Mouse (Mus musculus): ENCODE data around the gene Oser1.
"Not testable (repeated sequence)": the region's sequence is repeated elsewhere in the genome, so short reads cannot be mapped to it uniquely, and the experiment has no call there.

The Oser1 gene

DNA sequence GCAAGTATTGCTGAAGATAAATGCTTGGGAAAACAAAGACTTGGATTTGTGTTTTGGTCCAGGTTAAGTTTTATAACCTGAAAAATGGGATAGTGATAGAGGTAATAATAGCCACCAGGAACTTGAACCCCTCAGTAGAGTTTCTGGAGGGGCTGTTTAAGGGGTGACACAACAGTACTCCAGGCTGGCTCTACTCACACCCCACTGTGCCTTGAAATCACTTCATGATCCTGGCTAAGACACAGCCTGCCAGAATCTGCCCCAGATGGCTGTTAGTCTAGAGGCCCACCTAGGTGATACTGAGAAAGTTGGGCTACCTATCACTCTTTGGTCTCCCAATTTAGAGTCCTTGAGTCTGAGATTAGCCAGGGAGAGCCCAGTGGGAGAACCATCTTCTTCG, 15.0 kb upstream of the Oser1 start:
- no peak for DNase-seq

DNA sequence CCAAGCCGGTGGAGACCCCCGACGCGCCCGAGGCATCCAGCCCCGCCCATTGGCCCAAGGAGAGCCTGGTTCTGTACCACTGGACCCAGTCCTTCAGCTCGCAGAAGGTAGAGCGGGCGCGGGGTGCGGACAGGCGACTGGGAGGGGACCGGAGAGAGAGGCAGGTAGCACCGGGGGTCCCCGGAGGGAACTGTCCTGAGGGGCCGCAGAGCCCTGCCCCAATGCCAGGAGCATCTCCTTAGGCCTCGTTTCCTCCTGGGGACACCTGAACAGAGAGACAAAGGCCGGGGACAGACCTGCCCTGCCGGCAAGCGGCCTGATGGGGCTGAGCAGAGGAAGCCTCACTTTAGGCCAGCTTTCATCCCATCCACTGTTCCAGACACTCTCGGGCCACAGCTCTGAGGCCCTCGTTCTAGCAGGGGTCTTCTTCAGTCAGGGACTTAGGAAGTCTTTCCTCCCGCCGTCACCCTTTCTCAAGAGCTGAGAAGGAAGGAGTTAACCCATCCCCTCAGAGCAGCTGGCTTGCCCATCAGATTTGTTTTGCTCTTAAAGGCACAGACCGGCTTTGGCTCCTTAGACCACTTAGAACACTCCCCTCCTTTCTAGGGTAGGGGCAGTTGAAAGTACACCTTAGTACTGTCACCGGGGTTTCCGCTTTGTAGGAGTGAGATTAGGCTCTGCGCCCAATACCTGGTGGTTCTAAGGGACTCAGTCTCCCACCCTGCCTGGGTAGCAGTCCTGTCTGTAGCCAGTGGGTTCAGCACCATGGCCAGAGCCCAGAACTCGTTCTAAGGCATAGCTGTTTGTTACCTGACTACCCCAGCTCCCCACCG, 14.3 kb upstream of the Oser1 start:
- peak; percentile 3 for DNase-seq

DNA sequence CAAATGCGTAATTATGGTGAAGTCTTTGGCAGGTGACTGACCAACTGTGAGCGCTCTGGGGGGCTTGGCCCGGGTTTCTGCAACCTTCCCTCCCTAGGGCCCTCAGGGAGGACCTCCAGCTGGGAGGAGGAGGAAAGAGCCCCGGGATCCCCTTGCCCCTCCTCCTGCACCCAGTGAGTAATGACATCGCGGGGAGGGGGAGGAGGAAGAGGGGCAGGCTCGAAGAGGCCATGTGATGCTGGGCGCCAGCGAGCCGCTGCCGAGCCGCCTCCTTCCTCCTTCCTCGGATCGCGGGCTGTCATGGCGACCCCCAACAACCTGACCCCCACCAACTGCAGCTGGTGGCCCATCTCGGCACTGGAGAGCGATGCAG, 13.7 kb upstream of the Oser1 start, which contains the start of gene Gdap1l1:
Gene Gdap1l1, plus strand, starts transcription at position 231 of the 373 bp plus-strand sequence.
- DNase-seq = no peak

DNA sequence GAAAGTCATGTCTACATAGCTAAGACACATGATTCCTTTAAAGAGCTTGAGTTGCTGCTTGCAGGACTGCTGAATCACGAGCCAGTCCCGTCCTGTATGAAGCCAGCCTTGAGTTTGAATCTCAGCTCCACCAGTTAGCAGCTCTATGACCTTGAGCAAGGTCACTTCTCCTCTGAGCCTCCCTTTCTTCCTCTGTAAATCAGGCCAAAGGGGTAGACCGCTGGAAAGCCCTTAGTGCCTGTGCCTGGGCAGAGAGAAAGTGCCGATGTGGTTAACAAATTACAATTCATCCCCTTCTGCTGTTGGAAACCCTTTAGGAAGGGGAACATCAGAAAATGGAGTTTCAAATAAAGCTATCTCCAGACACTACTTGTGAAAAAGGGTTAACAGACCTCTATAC, 13.3 kb upstream of the Oser1 start:
- DNase-seq = no peak

DNA sequence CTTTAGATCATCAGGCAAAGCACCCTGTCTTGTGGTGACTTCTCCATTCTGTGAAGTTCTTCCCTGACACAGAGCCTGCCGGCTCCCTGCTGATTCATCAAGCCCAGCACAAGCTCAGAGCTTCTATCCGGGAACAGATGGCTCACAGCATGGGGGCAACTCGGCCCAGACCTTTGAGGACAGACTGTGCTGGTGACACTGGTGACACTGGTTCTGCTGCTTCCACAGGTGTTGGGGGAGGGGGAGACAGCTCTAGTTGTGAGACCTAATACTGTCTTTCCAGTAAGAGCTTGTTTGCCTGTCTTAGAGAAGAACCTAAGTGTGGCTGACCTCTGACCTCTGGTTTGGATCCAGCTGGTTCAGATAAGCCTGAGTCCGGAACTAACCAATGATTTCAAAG, 9.5 kb upstream of the Oser1 start:
- no peak for DNase-seq

DNA sequence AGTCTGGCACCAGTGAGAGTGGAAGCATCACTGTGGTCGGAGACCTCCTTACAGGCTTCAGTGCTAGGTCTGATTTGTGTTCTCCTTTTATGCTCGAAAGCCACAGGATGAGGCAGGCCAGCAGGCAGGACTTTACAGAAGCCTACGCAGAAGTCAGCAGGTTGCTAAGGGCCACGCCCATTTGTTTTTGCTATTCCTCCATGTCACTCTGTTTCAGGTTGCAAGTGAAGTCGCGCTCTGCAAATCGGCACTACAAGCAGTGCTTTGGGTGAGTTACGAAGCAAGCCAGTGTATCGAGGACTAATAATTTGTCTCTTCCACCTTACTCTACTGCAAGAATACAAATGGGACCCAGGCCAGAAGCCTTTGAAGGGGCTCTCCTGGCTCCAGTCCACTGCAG, 6.8 kb upstream of the Oser1 start:
- DNase-seq = no peak

GRCm38 (mm10) chr2:163428346-163429011, 4.0 kb upstream of the Oser1 start:
- DNase-seq = no peak

DNA sequence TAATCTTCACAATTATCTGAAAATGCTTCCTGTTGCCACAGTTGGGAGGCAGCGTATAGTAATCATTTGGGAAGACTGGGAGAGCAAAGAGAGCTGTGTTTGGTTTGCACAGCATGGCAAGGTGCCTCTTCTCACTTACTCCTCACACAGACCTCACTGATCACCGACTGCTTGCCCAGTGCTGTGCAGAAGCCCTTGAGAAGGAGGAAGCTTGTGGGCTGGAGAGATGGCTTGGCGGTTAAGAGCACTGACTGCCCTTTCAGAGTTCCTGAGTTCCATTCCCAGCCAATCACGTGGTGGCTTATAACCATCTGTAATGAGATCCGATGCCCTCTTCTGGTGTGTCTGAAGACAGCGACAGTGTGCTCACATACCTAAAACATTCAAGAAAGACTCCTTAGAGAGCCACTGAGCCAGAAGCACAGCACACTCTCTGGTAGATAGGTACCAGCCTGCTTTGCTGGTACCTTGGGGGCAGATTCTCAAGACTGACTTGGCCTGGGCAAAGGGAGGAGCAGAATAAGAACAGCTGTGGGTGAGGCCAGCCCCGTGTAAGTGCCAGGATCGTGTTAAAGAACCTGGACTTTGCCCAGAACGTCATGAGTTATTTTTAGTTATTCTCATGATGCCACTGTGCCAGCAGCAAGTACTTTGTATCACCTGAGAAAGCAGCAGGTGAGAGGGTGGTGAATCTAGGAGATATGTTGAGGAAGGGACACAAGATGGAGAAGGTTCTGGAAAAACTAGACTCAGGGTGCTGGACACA, 1.4 kb downstream of the Oser1 start:
- DNase-seq = no peak

GRCm38 (mm10) chr2:163420366-163420886, 4.1 kb downstream of the Oser1 start:
- no peak for DNase-seq

- DNase-seq = peak; percentile 99
Measured at GRCm38 (mm10) chr2:163419346-163420045, 5.0 kb downstream of the Oser1 start.

DNA sequence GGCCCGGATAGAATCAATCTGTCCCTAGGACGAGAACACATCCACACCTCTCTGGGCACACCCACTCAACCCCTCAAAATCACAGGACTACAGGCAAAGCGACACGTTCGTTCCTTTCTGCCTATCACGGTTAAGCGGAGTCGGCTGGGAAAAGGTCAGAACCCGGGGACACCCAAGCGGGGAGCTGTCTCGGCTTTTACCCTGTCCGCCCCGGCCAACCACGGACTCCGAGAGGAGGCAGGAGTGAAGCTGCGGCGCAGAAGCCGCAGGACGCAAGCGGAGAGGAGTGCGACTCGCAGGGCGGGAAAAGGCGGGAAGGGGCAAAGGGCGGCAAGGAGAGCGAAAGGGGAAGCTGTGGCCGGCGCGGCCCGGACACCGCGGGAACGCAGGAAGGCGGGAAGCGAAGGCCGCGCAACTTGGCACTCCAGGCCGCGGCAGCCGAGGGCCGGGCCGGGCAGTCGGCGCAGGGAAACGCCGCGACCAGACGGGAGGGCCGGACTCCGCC, 5.6 kb downstream of the Oser1 start:
- no peak for DNase-seq

- no peak for DNase-seq
Measured at GRCm38 (mm10) chr2:163417830-163418229, 6.7 kb downstream of the Oser1 start.

DNA sequence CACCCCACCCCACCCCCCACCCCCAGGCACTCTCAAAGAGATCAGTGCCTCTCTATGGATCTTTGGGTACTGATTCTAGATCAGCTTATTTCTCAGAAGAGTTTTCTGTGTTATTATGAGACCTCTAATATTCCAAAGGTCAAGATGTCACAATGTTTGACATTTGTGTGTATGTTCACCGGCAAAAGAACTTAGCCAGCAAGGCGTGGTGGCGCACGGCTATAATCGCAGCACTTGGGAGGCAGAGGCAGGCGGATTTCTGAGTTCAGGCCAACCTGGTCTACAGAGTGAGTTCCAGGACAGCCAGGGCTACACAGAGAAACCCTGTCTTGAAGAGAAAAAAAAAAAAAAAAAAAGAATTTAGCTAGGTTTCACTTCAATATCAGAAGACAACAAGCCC, 7.5 kb downstream of the Oser1 start:
- DNase-seq = no peak

- DNase-seq = no peak
Measured at GRCm38 (mm10) chr2:163412846-163413590, 11.5 kb downstream of the Oser1 start.

- DNase-seq = no peak
Measured at GRCm38 (mm10) chr2:163412419-163412818, 12.1 kb downstream of the Oser1 start.

- DNase-seq = no peak
Measured at GRCm38 (mm10) chr2:163411840-163412239, 12.7 kb downstream of the Oser1 start.

- not testable (repeated sequence) for DNase-seq
Measured at GRCm38 (mm10) chr2:163411344-163411743, 13.2 kb downstream of the Oser1 start.

- no peak for DNase-seq
Measured at GRCm38 (mm10) chr2:163410211-163410610, 14.3 kb downstream of the Oser1 start.

GRCm38 (mm10) chr2:163404037-163404815, 20.3 kb downstream of the Oser1 start:
- no peak for DNase-seq

DNA sequence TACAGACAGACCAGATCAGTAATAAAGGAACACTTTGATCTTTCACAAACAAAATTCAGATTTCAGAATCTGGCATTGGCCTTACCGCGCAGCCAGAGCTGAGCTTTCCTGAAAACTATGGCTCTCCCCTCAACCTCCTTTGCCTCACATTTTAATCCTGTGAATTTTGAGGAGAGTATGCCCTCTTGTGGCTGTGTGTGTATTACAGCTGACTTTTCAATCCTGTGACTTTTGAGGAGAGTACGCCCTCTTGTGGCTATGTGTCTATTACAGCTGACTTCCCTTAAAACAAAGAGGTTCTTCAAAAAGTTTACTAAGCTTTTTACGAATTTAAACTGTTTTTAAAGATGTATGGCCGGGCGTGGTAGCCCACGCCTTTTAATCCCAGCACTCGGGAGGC, 23.3 kb downstream of the Oser1 start:
- DNase-seq = peak; percentile 78

- DNase-seq = no peak
Measured at GRCm38 (mm10) chr2:163399222-163399621, 25.3 kb downstream of the Oser1 start.
